Mouse (Mus musculus) ES-E14 (cell line): Measurements from ENCODE around the gene Zfp648.

Source experiments
- HCFC1 ChIP-seq: IDR thresholded peaks from 2 replicates; pipeline ENCODE4 v1.6.1; 2012; ENCODE audit warnings: low read length, inconsistent platforms, borderline replicate concordance; ENCODE audit not compliant: insufficient read depth
- MAFK ChIP-seq: IDR thresholded peaks from 2 replicates; pipeline ENCODE4 v1.6.1; 2014; ENCODE audit warnings: mild to moderate bottlenecking, low read depth, low read length, inconsistent platforms; ENCODE audit not compliant: insufficient read depth
- ZNF384 ChIP-seq: IDR thresholded peaks from 2 replicates; pipeline ENCODE4 v1.6.1; 2012; ENCODE audit warnings: low read depth, low read length, inconsistent platforms

DNA sequence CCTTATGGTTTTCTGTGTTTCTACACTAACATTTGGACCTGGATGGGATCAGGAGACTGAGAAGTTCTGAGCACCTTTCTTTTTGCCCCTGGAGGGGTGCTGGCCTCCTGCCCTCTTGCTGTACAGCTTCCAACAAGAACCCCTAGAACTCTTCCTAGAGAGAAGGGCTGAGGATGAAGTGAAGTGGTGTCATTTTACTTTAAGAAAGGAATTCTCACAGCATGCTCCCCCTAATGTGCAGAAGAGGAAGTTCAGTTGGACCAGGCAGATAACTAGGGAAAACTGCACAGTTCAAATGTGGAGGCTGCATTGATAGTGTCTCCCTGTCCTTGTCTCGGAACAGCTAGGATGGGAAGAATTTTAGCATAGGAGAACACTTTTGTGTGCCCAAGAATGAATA is 48.4 kb upstream of the Zfp648 start:
- no peak for TF ChIP-seq HCFC1
- TF ChIP-seq ZNF384 = no peak
- no peak for TF ChIP-seq MAFK
